Mouse (Mus musculus): ENCODE results near the gene Rps24. TPM values are rescaled to one million over a fixed set of nuclear protein-coding genes. Genes with fewer than 3 reads are reported as not detected.

The Rps24 gene
- polyA plus RNA-seq, 1 experiment from 2014 or later = 845 TPM

DNA sequence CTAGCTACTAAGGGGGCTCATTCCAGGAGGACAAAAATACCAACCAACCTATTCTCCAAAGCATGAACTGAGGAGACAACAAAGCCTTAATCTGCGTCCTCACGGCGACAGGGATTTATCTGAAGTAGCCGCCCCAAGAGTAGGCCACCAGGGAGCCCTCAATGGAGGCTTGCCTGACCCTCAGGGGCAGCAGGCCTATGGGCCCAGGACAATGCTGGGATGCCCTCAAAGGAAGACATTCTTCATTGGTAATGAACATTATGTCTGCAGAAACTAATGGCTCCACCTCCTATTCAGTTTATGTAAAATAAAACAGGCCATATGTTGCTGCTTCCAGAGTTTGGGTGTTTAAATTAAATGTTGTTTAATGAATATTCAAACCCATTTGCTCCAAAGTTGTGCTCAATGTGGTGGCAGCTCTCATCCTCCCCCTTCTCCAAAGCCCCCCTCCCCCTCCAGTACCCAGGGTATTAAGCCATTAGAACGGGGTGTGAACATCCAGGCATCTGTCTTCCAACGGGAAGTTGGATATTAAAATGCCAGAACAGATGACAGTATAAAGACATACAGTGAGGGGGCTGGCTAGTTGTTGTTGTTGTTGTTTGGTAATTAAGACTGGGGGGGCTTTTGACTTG, 25.7 kb downstream of the Rps24 start:
- Histone ChIP-seq H3K4me2 (ENCODE audit: low read length) (no peak overlapping the region), H3K27me3 (ENCODE audit: control insufficient read depth, insufficient read depth, low read length) (no peaks in the 10 kb centered on the region), H3K9ac (ENCODE audit: low read length) (no peak overlapping the region), H3K9me3 (ENCODE audit: control insufficient read depth, low read length) (peaks cover 6% of the 10 kb centered on the region; the same call in 1 of the 2 replicates), H3K27ac (replicated peaks in 1 of 2; ENCODE audit: control insufficient read depth in 1 of 2, insufficient read depth in 1 of 2, low read depth in 2 of 2, low read length in 2 of 2) (no peak overlapping the region), H3K36me3 (ENCODE audit: control insufficient read depth, insufficient read depth, low read length) (no peaks in the 10 kb centered on the region), H3K4me1 (ENCODE audit: control insufficient read depth in 2 of 2, insufficient read depth in 2 of 2, low read length in 2 of 2) (peaks cover 5 to 8% of the 10 kb centered on the region in 2 experiments; a peak in 3 of 4 replicates), H3K4me3 (ENCODE audit: control insufficient read depth in 1 of 2, insufficient read depth in 1 of 2, low read depth in 1 of 2, low read length in 2 of 2) (no peak overlapping the region)
- 73% methylated on average over 6 of the region's 6 CpGs for WGBS
- ATAC-seq (ENCODE audit: insufficient number of reproducible peaks, insufficient read depth, low FRiP score, low read depth) = no peak

DNA sequence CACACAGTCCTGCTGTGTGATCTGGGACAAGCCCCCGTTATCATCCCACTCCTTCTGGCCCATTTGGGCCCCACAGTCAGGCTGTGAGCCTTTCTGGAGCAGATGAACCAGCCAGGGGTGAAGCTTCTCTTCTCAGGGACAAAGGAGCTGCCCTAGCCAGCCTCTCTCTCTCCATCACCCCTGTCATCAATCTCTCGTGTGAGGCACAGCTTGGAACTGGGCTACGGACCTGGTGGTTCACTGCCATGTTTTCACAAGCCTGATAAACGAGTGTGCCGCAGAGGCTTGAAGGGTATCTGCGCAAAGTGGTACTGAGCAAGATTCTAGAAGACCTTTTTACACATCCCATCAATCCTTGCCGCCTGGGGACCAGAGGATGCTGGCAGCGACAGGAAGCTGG, 34.7 kb downstream of the Rps24 start:
- no peak overlapping the region for H3K4me3 ChIP-seq (ENCODE audit: control insufficient read depth in 1 of 2, insufficient read depth in 1 of 2, low read depth in 1 of 2, low read length in 2 of 2)
- no peaks in the 10 kb centered on the region for H3K36me3 ChIP-seq (ENCODE audit: control insufficient read depth, insufficient read depth, low read length)
- no peak overlapping the region for H3K27ac ChIP-seq (replicated peaks in 1 of 2; ENCODE audit: control insufficient read depth in 1 of 2, insufficient read depth in 1 of 2, low read depth in 2 of 2, low read length in 2 of 2)
- H3K27me3 ChIP-seq (ENCODE audit: control insufficient read depth, insufficient read depth, low read length) = no peaks in the 10 kb centered on the region
- H3K9me3 ChIP-seq (ENCODE audit: control insufficient read depth, low read length) = no peaks in the 10 kb centered on the region
- WGBS = 35% methylated on average over 8 of the region's 8 CpGs
- ATAC-seq (ENCODE audit: insufficient number of reproducible peaks, insufficient read depth, low FRiP score, low read depth) = no peak
- no peak overlapping the region for H3K4me2 ChIP-seq (ENCODE audit: low read length)
- no peak overlapping the region for H3K9ac ChIP-seq (ENCODE audit: low read length)
- peaks cover 0 to 4% of the 10 kb centered on the region in 2 experiments; a peak in 1 of 4 replicates for H3K4me1 ChIP-seq (ENCODE audit: control insufficient read depth in 2 of 2, insufficient read depth in 2 of 2, low read length in 2 of 2)

DNA sequence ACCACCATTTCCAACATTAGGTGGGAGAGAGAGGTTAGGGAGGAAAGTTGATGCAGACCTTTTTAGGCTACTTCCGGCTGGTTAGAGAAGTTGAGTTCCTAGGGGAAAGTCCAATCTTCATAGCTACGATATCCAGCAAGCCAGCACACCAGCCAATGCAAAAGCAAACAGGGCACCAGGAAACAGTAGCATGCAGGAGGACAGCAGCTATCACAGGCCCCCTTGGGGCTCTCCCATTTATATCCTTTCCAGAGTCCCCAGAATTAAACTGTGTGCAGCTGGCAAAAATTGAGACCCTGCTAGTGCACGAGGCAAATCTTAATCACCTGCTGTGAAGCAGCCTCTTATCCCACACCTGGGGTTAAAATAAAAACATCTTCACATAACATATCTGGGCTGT, 38.2 kb downstream of the Rps24 start:
- Histone ChIP-seq H3K9ac (ENCODE audit: low read length) (no peak overlapping the region), H3K4me2 (ENCODE audit: low read length) (no peak overlapping the region), H3K4me3 (ENCODE audit: control insufficient read depth in 1 of 2, insufficient read depth in 1 of 2, low read depth in 1 of 2, low read length in 2 of 2) (no peak overlapping the region), H3K36me3 (ENCODE audit: control insufficient read depth, insufficient read depth, low read length) (no peaks in the 10 kb centered on the region), H3K9me3 (ENCODE audit: control insufficient read depth, low read length) (no peaks in the 10 kb centered on the region), H3K4me1 (ENCODE audit: control insufficient read depth in 2 of 2, insufficient read depth in 2 of 2, low read length in 2 of 2) (peaks cover 4% of the 10 kb centered on the region in 2 experiments; a peak in 2 of 4 replicates), H3K27me3 (ENCODE audit: control insufficient read depth, insufficient read depth, low read length) (no peaks in the 10 kb centered on the region), H3K27ac (replicated peaks in 1 of 2; ENCODE audit: control insufficient read depth in 1 of 2, insufficient read depth in 1 of 2, low read depth in 2 of 2, low read length in 2 of 2) (no peak overlapping the region)
- ATAC-seq (ENCODE audit: insufficient number of reproducible peaks, insufficient read depth, low FRiP score, low read depth) = no peak
- WGBS = 64% methylated on average over 3 of the region's 3 CpGs

DNA sequence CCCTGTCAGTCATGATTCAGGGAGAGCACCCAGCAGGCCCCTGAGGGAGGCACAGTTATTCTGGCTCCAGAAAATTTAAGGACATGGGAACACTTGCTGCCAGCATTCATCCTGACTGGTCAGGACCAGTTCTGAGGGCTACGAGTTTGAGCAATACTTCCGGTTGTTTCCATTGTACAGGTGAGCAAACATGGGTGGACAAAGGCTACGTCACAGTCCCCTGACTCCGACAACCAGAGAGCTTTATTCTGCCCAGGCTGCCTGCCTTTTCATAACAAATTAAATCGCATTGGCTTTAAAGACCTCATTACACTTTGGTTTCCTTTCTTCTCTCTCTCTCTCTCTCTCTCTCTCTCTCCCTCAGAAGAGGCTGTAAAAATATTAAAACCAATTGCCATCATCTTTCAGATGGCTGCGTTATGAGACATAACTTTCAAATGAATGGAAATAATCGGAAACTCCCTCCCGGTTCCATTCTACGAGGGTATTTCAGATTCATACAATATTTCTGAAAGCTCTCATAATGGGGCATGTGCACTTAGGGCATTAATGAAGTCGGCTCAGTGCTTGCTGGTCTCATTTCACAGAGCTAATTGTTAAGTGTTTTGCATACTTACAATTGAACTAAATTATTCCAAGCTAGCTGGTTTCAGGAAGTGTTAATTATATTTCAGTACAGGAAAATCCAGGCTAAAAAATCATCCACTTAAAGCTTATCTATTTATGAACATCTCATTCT, 38.9 kb downstream of the Rps24 start:
- Histone ChIP-seq H3K4me2 (ENCODE audit: low read length) (no peak overlapping the region), H3K4me1 (ENCODE audit: control insufficient read depth in 2 of 2, insufficient read depth in 2 of 2, low read length in 2 of 2) (peaks cover 4 to 8% of the 10 kb centered on the region in 2 experiments; a peak in 3 of 4 replicates), H3K4me3 (ENCODE audit: control insufficient read depth in 1 of 2, insufficient read depth in 1 of 2, low read depth in 1 of 2, low read length in 2 of 2) (no peak overlapping the region), H3K36me3 (ENCODE audit: control insufficient read depth, insufficient read depth, low read length) (no peaks in the 10 kb centered on the region), H3K9ac (ENCODE audit: low read length) (no peak overlapping the region), H3K27me3 (ENCODE audit: control insufficient read depth, insufficient read depth, low read length) (no peaks in the 10 kb centered on the region), H3K27ac (replicated peaks in 1 of 2; ENCODE audit: control insufficient read depth in 1 of 2, insufficient read depth in 1 of 2, low read depth in 2 of 2, low read length in 2 of 2) (no peak overlapping the region), H3K9me3 (ENCODE audit: control insufficient read depth, low read length) (no peaks in the 10 kb centered on the region)
- no peak for ATAC-seq (ENCODE audit: insufficient number of reproducible peaks, insufficient read depth, low FRiP score, low read depth)
- 83% methylated on average over 10 of the region's 10 CpGs for WGBS

DNA sequence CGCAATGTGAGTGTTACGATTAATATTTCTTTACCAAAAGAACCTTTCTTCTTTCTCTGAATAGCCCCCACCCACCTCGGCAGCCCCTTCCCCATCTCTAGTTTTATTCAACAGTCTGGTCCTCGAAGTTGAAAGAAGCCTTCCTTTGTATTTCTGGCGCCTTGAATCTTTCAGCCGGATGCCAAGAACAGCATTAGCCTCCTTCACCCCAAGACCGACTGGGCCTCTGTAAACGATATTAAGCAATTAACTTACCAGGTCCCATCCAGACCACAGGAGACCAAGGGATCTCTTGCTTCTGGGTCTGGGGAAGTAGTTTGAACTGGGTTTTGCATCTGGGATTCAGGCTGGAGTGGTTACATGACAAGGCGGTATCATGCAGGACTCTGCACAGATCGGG, 39.5 kb downstream of the Rps24 start:
- Histone ChIP-seq H3K9ac (ENCODE audit: low read length) (no peak overlapping the region), H3K9me3 (ENCODE audit: control insufficient read depth, low read length) (no peaks in the 10 kb centered on the region), H3K27me3 (ENCODE audit: control insufficient read depth, insufficient read depth, low read length) (no peaks in the 10 kb centered on the region), H3K4me1 (ENCODE audit: control insufficient read depth in 2 of 2, insufficient read depth in 2 of 2, low read length in 2 of 2) (peaks cover 4 to 7% of the 10 kb centered on the region in 2 experiments; a peak in 3 of 4 replicates), H3K36me3 (ENCODE audit: control insufficient read depth, insufficient read depth, low read length) (no peaks in the 10 kb centered on the region), H3K27ac (replicated peaks in 1 of 2; ENCODE audit: control insufficient read depth in 1 of 2, insufficient read depth in 1 of 2, low read depth in 2 of 2, low read length in 2 of 2) (no peak overlapping the region), H3K4me2 (ENCODE audit: low read length) (no peak overlapping the region), H3K4me3 (ENCODE audit: control insufficient read depth in 1 of 2, insufficient read depth in 1 of 2, low read depth in 1 of 2, low read length in 2 of 2) (no peak overlapping the region)
- 81% methylated on average over 10 of the region's 10 CpGs for WGBS
- ATAC-seq (ENCODE audit: insufficient number of reproducible peaks, insufficient read depth, low FRiP score, low read depth) = no peak

DNA sequence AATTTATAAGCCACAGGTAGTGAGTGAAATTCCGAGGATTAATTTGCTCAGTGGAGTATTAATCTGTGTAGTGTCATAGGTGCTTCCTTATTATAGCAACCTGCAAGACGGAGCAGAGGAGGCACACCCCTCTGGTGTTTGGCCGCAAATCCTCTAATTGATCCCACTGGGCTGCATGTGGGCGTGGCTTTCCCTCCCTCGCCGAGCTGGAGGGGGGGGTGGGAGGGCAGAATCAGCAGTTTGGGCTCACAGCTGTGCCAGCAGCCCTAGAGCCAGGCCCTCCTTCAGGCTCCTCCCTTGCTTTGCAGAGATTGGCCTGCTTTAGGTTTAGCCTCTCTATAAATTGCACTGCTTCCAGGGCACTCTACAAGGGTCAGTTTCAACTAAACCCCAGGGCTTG, 43.3 kb downstream of the Rps24 start:
- Histone ChIP-seq H3K9ac (ENCODE audit: low read length) (no peak overlapping the region), H3K27me3 (ENCODE audit: control insufficient read depth, insufficient read depth, low read length) (no peaks in the 10 kb centered on the region), H3K4me1 (ENCODE audit: control insufficient read depth in 2 of 2, insufficient read depth in 2 of 2, low read length in 2 of 2) (peaks cover 4 to 7% of the 10 kb centered on the region in 2 experiments; a peak in 3 of 4 replicates), H3K27ac (replicated peaks in 1 of 2; ENCODE audit: control insufficient read depth in 1 of 2, insufficient read depth in 1 of 2, low read depth in 2 of 2, low read length in 2 of 2) (no peak overlapping the region), H3K4me3 (ENCODE audit: control insufficient read depth in 1 of 2, insufficient read depth in 1 of 2, low read depth in 1 of 2, low read length in 2 of 2) (no peak overlapping the region), H3K9me3 (ENCODE audit: control insufficient read depth, low read length) (no peaks in the 10 kb centered on the region), H3K36me3 (ENCODE audit: control insufficient read depth, insufficient read depth, low read length) (no peaks in the 10 kb centered on the region), H3K4me2 (ENCODE audit: low read length) (0 out of 2 replicates have a peak overlapping the region, but pooled peaks have one; percentile 14)
- no peak for ATAC-seq (ENCODE audit: insufficient number of reproducible peaks, insufficient read depth, low FRiP score, low read depth)
- 6% methylated on average over 6 of the region's 6 CpGs for WGBS

DNA sequence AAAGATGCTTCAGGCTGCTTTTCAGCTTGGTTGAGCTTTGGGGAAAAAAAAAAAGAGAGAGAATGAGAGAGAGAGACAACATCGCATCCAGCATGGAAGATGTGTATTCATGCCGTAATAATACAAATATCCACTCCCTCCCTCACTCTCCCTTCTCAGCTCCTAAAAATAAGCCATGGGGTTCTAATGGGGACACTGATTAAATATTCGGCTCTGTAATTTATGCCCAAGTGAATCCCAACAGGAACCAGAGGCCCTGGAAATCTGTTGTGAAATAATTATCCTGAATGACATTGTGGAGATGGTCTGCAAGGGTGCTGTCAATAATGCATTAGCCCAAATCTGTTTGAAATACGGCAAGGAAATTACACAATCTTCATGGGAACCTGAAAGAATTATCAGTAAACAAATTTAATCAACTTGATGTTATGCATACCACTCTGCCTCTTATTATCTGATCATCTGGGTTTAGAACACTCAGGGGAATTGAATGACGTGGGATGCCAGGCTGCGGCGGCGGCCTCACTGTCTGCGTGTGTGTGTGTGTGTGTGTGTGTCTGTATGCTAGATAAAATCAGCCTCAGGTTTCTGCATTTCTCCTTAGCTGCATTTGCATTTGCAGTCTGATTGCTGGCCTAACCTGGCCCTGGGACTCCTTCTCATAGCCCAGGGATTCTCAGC, 48.1 kb downstream of the Rps24 start:
- 78% methylated on average over 9 of the region's 9 CpGs for WGBS
- H3K4me2 ChIP-seq (ENCODE audit: low read length) = no peak overlapping the region
- peaks cover 3 to 7% of the 10 kb centered on the region in 2 experiments; a peak in 3 of 4 replicates for H3K4me1 ChIP-seq (ENCODE audit: control insufficient read depth in 2 of 2, insufficient read depth in 2 of 2, low read length in 2 of 2)
- H3K9me3 ChIP-seq (ENCODE audit: control insufficient read depth, low read length) = peaks cover 6% of the 10 kb centered on the region; the same call in 1 of the 2 replicates
- no peak overlapping the region for H3K9ac ChIP-seq (ENCODE audit: low read length)
- H3K27ac ChIP-seq (replicated peaks in 1 of 2; ENCODE audit: control insufficient read depth in 1 of 2, insufficient read depth in 1 of 2, low read depth in 2 of 2, low read length in 2 of 2) = no peak overlapping the region
- no peaks in the 10 kb centered on the region for H3K36me3 ChIP-seq (ENCODE audit: control insufficient read depth, insufficient read depth, low read length)
- no peak overlapping the region for H3K4me3 ChIP-seq (ENCODE audit: control insufficient read depth in 1 of 2, insufficient read depth in 1 of 2, low read depth in 1 of 2, low read length in 2 of 2)
- no peak for ATAC-seq (ENCODE audit: insufficient number of reproducible peaks, insufficient read depth, low FRiP score, low read depth)
- no peaks in the 10 kb centered on the region for H3K27me3 ChIP-seq (ENCODE audit: control insufficient read depth, insufficient read depth, low read length)

Data from heart, embryonic 14.5 days (tissue).